Mouse (Mus musculus): Measurements from ENCODE around the gene Rpl13a.

GRCm38 (mm10) chr7:45144368-45145174 is 16.0 kb upstream of the Rpl13a start:
- no peak for TF ChIP-seq CTCF (IDR thresholded peaks at IDR 0.05; ENCODE audit: control insufficient read depth, insufficient read depth, insufficient read length)
- TF ChIP-seq MAX (IDR thresholded peaks at IDR 0.05), result no peak
- no peak for TF ChIP-seq MYOG (IDR thresholded peaks at IDR 0.05; ENCODE audit: control insufficient read depth, extremely low read depth, insufficient read length)
- TF ChIP-seq USF1 (IDR thresholded peaks at IDR 0.05; ENCODE audit: low read depth), result no peak
- TF ChIP-seq MYOD1 (IDR thresholded peaks at IDR 0.05; ENCODE audit: control insufficient read depth, insufficient read length, low read depth), result no peak
- TF ChIP-seq CEBPB (IDR thresholded peaks at IDR 0.05; ENCODE audit: low read depth), result no peak
- no peak for TF ChIP-seq FOSL1 (IDR thresholded peaks at IDR 0.05; ENCODE audit: insufficient read depth, low read length, poor library complexity, severe bottlenecking)
